Mouse (Mus musculus) layer of hippocampus, postnatal 36 days (tissue): Measurements from ENCODE around the gene Mapk1. TPM values are rescaled to one million over a fixed set of nuclear protein-coding genes. Genes with fewer than 3 reads are reported as not detected.

Experiments used
- DNase-seq, 2 experiments: peaks; one replicate each; pipeline ENCODE4 v3.0.0; 2022
- total RNA-seq, 2 experiments: library from RNA; stranded (reverse); gene quantifications; 2 replicates each; pipeline ENCODE4 v1.2.3; 2021

Gene Mapk1
- total RNA-seq, 2 experiments from 2014 or later: 522 to 529 TPM

GRCm38 (mm10) chr16:17086669-17087193 is 103.5 kb downstream of the Mapk1 start:
- DNase-seq: peak in 1 of 2 experiments; percentile 34

DNA sequence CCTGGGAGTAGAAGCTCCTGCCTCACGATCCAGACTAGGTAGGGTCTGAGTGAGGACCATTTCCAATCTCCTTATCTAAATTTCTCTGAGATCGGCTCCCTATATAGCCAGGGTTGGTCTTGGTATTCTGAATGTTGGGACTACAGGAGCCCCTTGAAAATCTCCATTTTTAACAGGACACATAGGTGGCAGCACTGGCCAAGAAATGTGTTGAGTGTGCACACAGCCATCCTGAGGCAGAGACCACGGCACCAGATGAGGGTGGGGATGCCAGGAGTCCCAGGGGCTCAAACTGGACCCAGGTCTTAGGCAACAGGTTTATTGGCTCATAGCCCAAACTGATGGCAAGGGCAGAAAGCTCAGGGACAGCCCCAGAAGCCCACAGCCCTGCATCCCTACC is 105.2 kb downstream of the Mapk1 start:
- DNase-seq: no peak

- no peak for DNase-seq
These were observed 113.8 kb downstream of the Mapk1 start for GRCm38 (mm10) chr16:17096938-17097337.

Other genes starting within 250 kb of the Mapk1 start
- 1 to 10 TPM; 8.9 to 9.4 TPM for gene Spag6l, start 153.9 kb upstream of the Mapk1 start, total RNA-seq
- not detected for gene Igll1, start 119.4 kb upstream of the Mapk1 start, total RNA-seq
- 10 to 100 TPM; 56.6 to 71.4 TPM for gene Top3b, start 112.6 kb upstream of the Mapk1 start, total RNA-seq
- 1 to 10 TPM in 1 of 2 experiments, not detected in 1; 1.5 TPM for gene Vpreb1, start 112.5 kb upstream of the Mapk1 start, total RNA-seq
- 10 to 100 TPM; 47.0 to 49.5 TPM for gene Ppm1f, start 86.9 kb upstream of the Mapk1 start, total RNA-seq
- gene Ypel1, start 86.3 kb downstream of the Mapk1 start, total RNA-seq: 10 to 100 TPM; 35.4 to 38.5 TPM
- 100 to 1,000 TPM in 1 of 2 experiments, 10 to 100 TPM in 1; 84.9 to 102 TPM for gene Ppil2, start 127.9 kb downstream of the Mapk1 start, total RNA-seq
- 1 to 10 TPM in 1 of 2 experiments, under 1 TPM in 1; 0.94 to 1.4 TPM for gene 2610318N02Rik, start 141.8 kb downstream of the Mapk1 start, total RNA-seq
- gene Sdf2l1, start 149.0 kb downstream of the Mapk1 start, total RNA-seq: 10 to 100 TPM; 36.6 to 52.7 TPM
- gene Ydjc, start 161.2 kb downstream of the Mapk1 start, total RNA-seq: 10 to 100 TPM; 27.2 to 29.3 TPM
- 1 to 10 TPM; 1.5 to 1.7 TPM for gene Ccdc116, start 163.8 kb downstream of the Mapk1 start, total RNA-seq
- 100 to 1,000 TPM; 157 to 159 TPM for gene Ube2l3, start 219.3 kb downstream of the Mapk1 start, total RNA-seq
- 1 to 10 TPM; 3.0 to 3.5 TPM for gene Rimbp3, start 225.2 kb downstream of the Mapk1 start, total RNA-seq